Mouse (Mus musculus) liver, embryonic 14.5 days (tissue): ENCODE measurements around the gene Gpr45.

ENCODE experiments used
- CTCF ChIP-seq: IDR thresholded peaks from 2 replicates; pipeline ENCODE4 v1.5.1; 2016; ENCODE audit warnings: antibody characterized with exemption, low read depth, control low read depth
- EP300 ChIP-seq: IDR thresholded peaks from 2 replicates; pipeline ENCODE4 v1.6.1; 2016; ENCODE audit warnings: antibody characterized with exemption, low read depth

DNA sequence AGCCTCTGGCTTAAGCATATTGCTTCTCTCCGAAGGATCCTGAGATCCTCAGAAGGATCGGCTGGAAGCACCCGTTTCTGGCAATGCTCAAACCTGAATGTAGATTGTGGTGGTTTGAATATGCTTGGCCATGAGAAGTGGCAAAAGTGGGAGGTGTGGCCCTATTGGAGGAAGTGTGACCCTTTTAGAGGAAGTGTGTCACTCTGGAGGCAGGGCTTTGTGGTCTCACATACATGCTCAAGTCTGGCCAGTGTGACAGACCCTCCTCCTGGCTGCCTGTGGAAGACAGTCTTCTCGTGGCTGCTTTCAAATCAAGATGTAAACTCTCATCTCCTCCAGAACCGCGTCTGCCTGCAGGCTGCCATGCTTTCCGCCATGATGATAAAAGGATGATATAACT, 36.0 kb upstream of the Gpr45 start:
- no peak for TF ChIP-seq EP300
- no peak for TF ChIP-seq CTCF
